Mouse (Mus musculus): Measurements from ENCODE around the gene Rps28. TPM values are rescaled to one million over a fixed set of nuclear protein-coding genes. Genes with fewer than 3 reads are reported as not detected.
"Not testable (repeated sequence)": the region's sequence is repeated elsewhere in the genome, so short reads cannot be mapped to it uniquely, and the experiment has no call there.

The Rps28 gene
- polyA plus RNA-seq, 1 experiment from 2014 or later: 407 TPM

DNA sequence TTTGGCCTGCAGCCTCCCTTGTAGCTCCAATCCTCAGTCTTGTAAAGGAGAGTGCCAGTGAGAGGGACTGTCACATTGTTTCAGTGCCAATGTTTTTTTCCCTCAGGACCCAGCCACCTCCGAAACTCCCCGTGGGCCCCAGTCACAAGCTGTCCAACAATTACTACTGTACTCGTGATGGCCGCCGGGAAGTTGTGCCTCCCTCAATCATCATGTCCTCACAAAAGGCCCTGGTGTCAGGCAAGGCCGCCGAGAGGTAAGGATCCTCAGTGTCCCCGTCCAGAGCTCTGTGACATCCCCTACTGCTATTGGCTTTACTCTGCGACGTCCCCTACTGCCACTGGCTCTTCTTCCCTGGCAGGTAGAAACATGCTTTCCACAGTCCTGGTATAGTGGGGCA is 5.2 kb upstream of the Rps28 start:
- peaks cover 20% of the 10 kb centered on the region for H3K36me3 ChIP-seq (ENCODE audit: control insufficient read depth, insufficient read depth, low read length)
- 94% methylated on average over 10 of the region's 10 CpGs for WGBS
- peaks cover 11% of the 10 kb centered on the region for H3K4me1 ChIP-seq (ENCODE audit: control insufficient read depth, insufficient read depth, low read length)

DNA sequence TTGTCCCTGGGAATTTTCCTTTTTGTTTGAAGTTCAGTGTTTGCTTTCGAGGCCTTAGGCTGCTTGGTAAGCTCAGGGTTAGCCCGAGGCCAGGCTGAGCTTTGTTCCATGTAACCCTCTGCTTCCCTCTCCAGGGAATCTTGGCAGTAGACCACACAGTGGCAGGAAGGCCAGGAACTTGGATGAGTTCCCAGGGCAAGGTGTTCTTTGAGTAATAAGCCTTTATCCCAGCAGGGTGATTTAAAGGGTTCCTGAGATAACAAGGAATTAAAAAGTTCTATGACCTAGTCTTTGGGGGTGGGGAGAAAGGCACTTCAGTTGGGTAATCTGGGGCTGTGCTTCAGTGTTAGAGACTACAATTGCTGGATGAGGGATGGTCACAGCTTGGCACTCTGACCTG is 4.5 kb upstream of the Rps28 start:
- H3K4me2 ChIP-seq (ENCODE audit: low read length): no peak overlapping the region
- no peak overlapping the region for H3K4me3 ChIP-seq (ENCODE audit: low read depth, low read length)
- H3K9ac ChIP-seq (ENCODE audit: low read depth, low read length): no peak overlapping the region
- H3K9me3 ChIP-seq (replicated peaks; ENCODE audit: control insufficient read depth, low read length, poor library complexity, severe bottlenecking): no peaks in the 10 kb centered on the region
- H3K4me1 ChIP-seq (ENCODE audit: control insufficient read depth, insufficient read depth, low read length): peaks cover 11% of the 10 kb centered on the region
- no peak overlapping the region for H3K27ac ChIP-seq (ENCODE audit: low read length)
- no peak for ATAC-seq
- H3K27me3 ChIP-seq (ENCODE audit: control insufficient read depth, insufficient read depth, low read depth, low read length): no peaks in the 10 kb centered on the region
- peaks cover 20% of the 10 kb centered on the region for H3K36me3 ChIP-seq (ENCODE audit: control insufficient read depth, insufficient read depth, low read length)
- WGBS: 45% methylated on average over 2 of the region's 2 CpGs

More for the DNA sequence above, 5.2 kb upstream of the Rps28 start:
- H3K27ac ChIP-seq (ENCODE audit: low read length): no peak overlapping the region
- H3K4me2 ChIP-seq (ENCODE audit: low read length): no peak overlapping the region
- no peak overlapping the region for H3K9ac ChIP-seq (ENCODE audit: low read depth, low read length)
- no peaks in the 10 kb centered on the region for H3K9me3 ChIP-seq (replicated peaks; ENCODE audit: control insufficient read depth, low read length, poor library complexity, severe bottlenecking)
- no peak for ATAC-seq
- H3K27me3 ChIP-seq (ENCODE audit: control insufficient read depth, insufficient read depth, low read depth, low read length): no peaks in the 10 kb centered on the region
- no peak overlapping the region for H3K4me3 ChIP-seq (ENCODE audit: low read depth, low read length)

DNA sequence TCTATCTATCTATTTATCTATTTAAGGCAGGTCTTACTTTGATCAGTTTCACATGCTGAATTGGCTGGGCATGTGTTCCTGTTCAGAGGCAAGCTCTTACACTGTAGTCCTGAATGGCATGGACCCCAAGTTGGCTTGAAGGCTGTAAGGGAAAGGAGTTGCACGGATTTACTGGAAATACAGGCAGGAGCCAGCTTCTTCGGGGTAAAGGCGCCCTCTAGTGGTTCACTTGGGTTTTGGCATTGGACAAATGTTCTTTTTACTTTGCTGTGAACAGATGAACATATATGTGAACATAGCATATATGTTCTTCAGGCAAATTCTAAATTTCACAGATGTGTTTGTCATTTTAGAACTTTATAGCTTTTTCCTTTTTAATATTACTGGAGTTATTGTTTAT is 2.5 kb upstream of the Rps28 start:
- ATAC-seq: no peak
- Histone ChIP-seq H3K4me1 (ENCODE audit: control insufficient read depth, insufficient read depth, low read length) (peaks cover 27% of the 10 kb centered on the region), H3K27me3 (ENCODE audit: control insufficient read depth, insufficient read depth, low read depth, low read length) (no peaks in the 10 kb centered on the region), H3K9ac (ENCODE audit: low read depth, low read length) (no peak overlapping the region), H3K9me3 (replicated peaks; ENCODE audit: control insufficient read depth, low read length, poor library complexity, severe bottlenecking) (no peaks in the 10 kb centered on the region), H3K36me3 (ENCODE audit: control insufficient read depth, insufficient read depth, low read length) (peaks cover 18% of the 10 kb centered on the region), H3K27ac (ENCODE audit: low read length) (no peak overlapping the region), H3K4me2 (ENCODE audit: low read length) (no peak overlapping the region), H3K4me3 (ENCODE audit: low read depth, low read length) (no peak overlapping the region)
- under 1% methylated on average over 3 of the region's 3 CpGs for WGBS

DNA sequence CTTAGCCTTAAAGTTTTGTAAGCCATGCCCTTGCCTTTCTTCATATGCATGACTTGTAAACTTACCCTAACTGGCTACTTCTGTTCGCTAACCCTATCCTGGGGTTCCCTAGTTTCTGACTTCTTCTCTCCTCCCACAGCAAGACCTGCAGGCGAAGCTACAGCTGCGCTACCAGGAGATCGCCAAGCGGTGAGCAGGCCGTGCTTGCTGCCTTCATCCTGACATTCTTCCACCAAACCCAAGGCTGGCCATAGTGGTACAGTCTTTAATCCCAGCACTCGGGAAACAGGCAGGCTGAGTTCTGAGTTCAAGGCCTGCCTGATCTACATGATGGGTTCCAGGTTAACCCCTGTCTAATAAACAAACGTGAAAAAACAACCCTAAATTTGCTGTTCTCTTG is 1.1 kb upstream of the Rps28 start:
- 88% methylated on average over 8 of the region's 8 CpGs for WGBS
- Histone ChIP-seq H3K4me2 (ENCODE audit: low read length) (peak overlapping the region; percentile 89), H3K27ac (ENCODE audit: low read length) (no peak overlapping the region), H3K4me3 (ENCODE audit: low read depth, low read length) (peak overlapping the region; percentile 80; the same call in 1 of the 2 replicates), H3K4me1 (ENCODE audit: control insufficient read depth, insufficient read depth, low read length) (peaks cover 30% of the 10 kb centered on the region), H3K9ac (ENCODE audit: low read depth, low read length) (no peak overlapping the region), H3K36me3 (ENCODE audit: control insufficient read depth, insufficient read depth, low read length) (peaks cover 21% of the 10 kb centered on the region; the same call in 1 of the 2 replicates), H3K27me3 (ENCODE audit: control insufficient read depth, insufficient read depth, low read depth, low read length) (no peaks in the 10 kb centered on the region), H3K9me3 (replicated peaks; ENCODE audit: control insufficient read depth, low read length, poor library complexity, severe bottlenecking) (no peaks in the 10 kb centered on the region)
- ATAC-seq: no peak

DNA sequence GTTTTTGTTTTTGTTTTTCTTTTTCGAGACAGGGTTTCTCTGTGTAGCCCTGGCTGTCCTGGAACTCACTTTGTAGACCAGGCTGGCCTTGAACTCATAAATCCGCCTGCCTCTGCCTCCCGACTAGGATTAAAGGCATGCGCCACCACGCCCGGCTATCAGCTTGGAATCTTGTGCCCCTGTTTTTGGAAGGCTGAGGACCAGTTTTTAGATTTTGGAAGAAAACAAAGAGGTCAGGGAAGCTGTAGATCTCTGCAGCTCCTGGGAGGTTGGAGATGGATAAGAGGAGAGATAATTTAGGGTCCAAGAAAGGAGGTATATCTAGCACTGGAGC is 602 bp upstream of the Rps28 start:
- not testable (repeated sequence) for ATAC-seq; H3K27me3 ChIP-seq (ENCODE audit: control insufficient read depth, insufficient read depth, low read depth, low read length); H3K9me3 ChIP-seq (replicated peaks; ENCODE audit: control insufficient read depth, low read length, poor library complexity, severe bottlenecking)
- H3K36me3 ChIP-seq (ENCODE audit: control insufficient read depth, insufficient read depth, low read length): peaks cover 18% of the 10 kb centered on the region; the same call in 1 of the 2 replicates
- WGBS: 8% methylated on average over 6 of the region's 6 CpGs
- H3K27ac ChIP-seq (ENCODE audit: low read length): peak overlapping the region; percentile 90
- H3K4me1 ChIP-seq (ENCODE audit: control insufficient read depth, insufficient read depth, low read length): peaks cover 30% of the 10 kb centered on the region
- H3K4me2 ChIP-seq (ENCODE audit: low read length): peak overlapping the region; percentile 89
- peak overlapping the region; percentile 83 for H3K9ac ChIP-seq (ENCODE audit: low read depth, low read length)
- peak overlapping the region; percentile 80 for H3K4me3 ChIP-seq (ENCODE audit: low read depth, low read length)

DNA sequence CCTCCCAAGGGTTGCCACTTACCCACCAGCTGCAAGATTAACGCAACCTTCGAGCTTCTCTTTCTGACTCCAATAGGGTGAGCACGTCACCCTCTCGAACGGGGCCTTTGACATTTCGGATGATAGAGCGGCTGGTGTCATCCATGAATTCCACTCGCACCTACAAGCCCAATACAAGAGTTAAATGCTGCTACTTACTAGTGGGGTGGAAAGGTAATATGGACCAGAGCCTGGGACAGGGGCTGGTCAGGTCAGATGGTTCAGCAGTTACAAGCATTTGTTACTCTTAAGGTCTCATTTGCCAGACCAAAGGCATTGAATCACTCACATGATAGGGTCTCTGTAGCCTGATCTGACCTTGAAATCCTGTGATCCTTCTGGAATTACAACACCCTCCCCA is 1.2 kb downstream of the Rps28 start:
- peak overlapping the region; percentile 80 for H3K4me3 ChIP-seq (ENCODE audit: low read depth, low read length)
- H3K27ac ChIP-seq (ENCODE audit: low read length); ATAC-seq; H3K27me3 ChIP-seq (ENCODE audit: control insufficient read depth, insufficient read depth, low read depth, low read length); H3K9me3 ChIP-seq (replicated peaks; ENCODE audit: control insufficient read depth, low read length, poor library complexity, severe bottlenecking): not testable (repeated sequence)
- H3K4me1 ChIP-seq (ENCODE audit: control insufficient read depth, insufficient read depth, low read length): peaks cover 37% of the 10 kb centered on the region
- H3K4me2 ChIP-seq (ENCODE audit: low read length): peak overlapping the region; percentile 76
- H3K36me3 ChIP-seq (ENCODE audit: control insufficient read depth, insufficient read depth, low read length): peaks cover 11% of the 10 kb centered on the region; the same call in 1 of the 2 replicates
- peak overlapping the region; percentile 81 for H3K9ac ChIP-seq (ENCODE audit: low read depth, low read length)
- 84% methylated on average over 8 of the region's 8 CpGs for WGBS

DNA sequence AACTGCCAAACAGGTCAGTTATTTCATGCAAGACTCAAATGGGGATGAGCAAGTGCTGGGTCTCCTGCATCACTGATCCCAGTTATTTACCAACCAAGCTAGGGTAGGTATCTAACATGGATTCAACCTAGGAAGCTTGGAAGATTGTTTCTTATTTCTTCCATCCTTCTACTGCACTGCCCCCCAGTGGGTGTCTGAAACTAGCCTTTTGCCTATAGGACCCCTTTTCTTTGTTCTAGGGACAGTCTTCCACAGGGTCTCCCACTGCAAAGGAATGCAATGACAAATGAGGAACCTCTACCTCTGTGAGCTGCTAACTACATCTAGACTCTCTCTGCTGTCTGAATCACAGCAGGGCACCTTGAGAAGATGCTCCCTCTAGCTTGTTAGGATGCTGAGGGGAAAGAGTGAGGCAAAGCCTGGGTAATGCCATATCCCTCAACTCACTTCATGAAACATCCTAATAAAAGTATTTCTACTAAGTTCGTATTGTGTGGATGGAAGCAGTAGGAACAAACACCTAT is 1.9 kb downstream of the Rps28 start:
- Histone ChIP-seq H3K9ac (ENCODE audit: low read depth, low read length) (no peak overlapping the region), H3K36me3 (ENCODE audit: control insufficient read depth, insufficient read depth, low read length) (peaks cover 11% of the 10 kb centered on the region; the same call in 1 of the 2 replicates), H3K27ac (ENCODE audit: low read length) (no peak overlapping the region), H3K27me3 (ENCODE audit: control insufficient read depth, insufficient read depth, low read depth, low read length) (no peaks in the 10 kb centered on the region), H3K4me1 (ENCODE audit: control insufficient read depth, insufficient read depth, low read length) (peaks cover 40% of the 10 kb centered on the region), H3K9me3 (replicated peaks; ENCODE audit: control insufficient read depth, low read length, poor library complexity, severe bottlenecking) (no peaks in the 10 kb centered on the region), H3K4me3 (ENCODE audit: low read depth, low read length) (no peak overlapping the region), H3K4me2 (ENCODE audit: low read length) (no peak overlapping the region)
- WGBS: 91% methylated on average over 1 of the region's 1 CpGs
- ATAC-seq: no peak

DNA sequence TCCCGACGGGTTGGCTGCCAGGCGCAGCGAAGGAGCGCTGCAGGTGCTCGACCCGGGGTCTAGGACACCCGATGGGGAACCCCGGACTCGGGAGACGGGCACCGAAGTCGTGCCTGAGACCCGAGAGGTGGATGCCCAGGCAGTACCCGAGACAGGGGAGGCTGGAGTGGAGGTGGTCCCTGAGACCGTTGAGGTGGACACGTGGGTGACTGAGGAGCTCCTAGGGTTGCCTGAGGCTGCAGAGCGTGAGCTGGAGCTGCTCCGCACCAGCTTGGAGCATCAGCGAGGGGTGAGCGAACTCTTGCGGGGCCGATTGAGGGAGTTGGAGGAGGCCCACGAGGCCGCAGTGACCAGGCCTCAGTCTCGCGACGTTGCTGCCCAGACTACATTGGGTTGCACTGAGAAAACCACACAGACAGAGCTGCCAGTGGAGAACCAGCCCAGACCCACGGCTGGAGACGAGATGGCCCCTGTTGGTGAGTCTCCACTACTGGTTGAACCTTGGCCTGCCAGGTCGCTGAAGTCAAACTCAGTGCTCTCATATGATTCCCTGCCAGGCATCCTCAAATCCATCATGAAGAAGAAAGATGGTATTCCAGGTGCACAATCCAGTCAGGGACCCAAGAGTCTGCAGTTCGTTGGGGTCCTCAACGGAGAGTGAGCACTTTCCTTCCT is 6.3 kb downstream of the Rps28 start:
- WGBS: 14% methylated on average over 33 of the region's 33 CpGs
- H3K36me3 ChIP-seq (ENCODE audit: control insufficient read depth, insufficient read depth, low read length): peaks cover 11% of the 10 kb centered on the region; the same call in 1 of the 2 replicates
- H3K4me3 ChIP-seq (ENCODE audit: low read depth, low read length): peak overlapping the region; percentile 50
- H3K9ac ChIP-seq (ENCODE audit: low read depth, low read length): peak overlapping the region; percentile 79
- peak; percentile 66 for ATAC-seq
- H3K4me2 ChIP-seq (ENCODE audit: low read length): peak overlapping the region; percentile 81
- peaks cover 29% of the 10 kb centered on the region for H3K4me1 ChIP-seq (ENCODE audit: control insufficient read depth, insufficient read depth, low read length)
- H3K9me3 ChIP-seq (replicated peaks; ENCODE audit: control insufficient read depth, low read length, poor library complexity, severe bottlenecking): no peaks in the 10 kb centered on the region
- H3K27me3 ChIP-seq (ENCODE audit: control insufficient read depth, insufficient read depth, low read depth, low read length): no peaks in the 10 kb centered on the region
- H3K27ac ChIP-seq (ENCODE audit: low read length): peak overlapping the region; percentile 86

DNA sequence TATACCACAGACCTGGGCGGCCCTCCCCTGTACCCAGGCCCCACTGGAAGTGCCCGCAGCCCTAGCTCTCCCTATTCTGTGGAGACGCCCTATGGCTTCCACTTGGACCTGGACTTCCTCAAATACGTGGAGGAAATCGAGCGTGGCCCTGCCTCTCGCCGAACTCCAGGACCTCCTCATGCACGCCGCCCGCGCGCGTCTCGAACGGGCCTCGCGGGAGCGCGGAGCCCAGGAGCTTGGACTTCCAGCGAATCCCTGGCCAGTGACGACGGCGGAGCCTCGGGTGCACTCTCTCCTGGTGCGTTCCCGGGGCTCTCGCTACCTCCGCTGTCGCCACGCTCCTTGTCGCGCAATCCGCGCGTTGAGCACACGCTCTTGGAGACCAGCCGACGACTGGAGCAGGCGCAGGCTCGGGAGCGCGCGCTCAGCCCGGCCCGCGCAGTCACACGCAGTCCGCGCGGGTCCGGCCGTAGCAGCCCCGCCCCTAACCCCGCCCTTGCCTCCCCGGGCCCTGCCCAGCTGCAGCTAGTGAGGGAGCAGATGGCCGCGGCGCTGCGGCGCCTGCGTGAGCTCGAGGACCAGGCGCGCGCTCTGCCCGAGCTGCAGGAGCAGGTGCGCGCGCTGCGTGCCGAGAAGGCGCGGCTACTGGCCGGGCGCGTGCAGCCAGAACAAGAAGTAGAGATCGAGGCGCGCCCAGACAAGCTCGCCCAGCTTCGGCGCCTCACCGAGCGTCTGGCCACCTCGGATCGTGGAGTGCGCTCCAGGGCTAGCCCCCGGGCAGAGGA is 7.0 kb downstream of the Rps28 start:
- Histone ChIP-seq H3K9ac (ENCODE audit: low read depth, low read length) (peak overlapping the region; percentile 79), H3K27ac (ENCODE audit: low read length) (peak overlapping the region; percentile 86), H3K36me3 (ENCODE audit: control insufficient read depth, insufficient read depth, low read length) (peaks cover 11% of the 10 kb centered on the region; the same call in 1 of the 2 replicates), H3K4me3 (ENCODE audit: low read depth, low read length) (peak overlapping the region; percentile 50), H3K9me3 (replicated peaks; ENCODE audit: control insufficient read depth, low read length, poor library complexity, severe bottlenecking) (no peaks in the 10 kb centered on the region), H3K27me3 (ENCODE audit: control insufficient read depth, insufficient read depth, low read depth, low read length) (no peaks in the 10 kb centered on the region), H3K4me1 (ENCODE audit: control insufficient read depth, insufficient read depth, low read length) (peaks cover 21% of the 10 kb centered on the region), H3K4me2 (ENCODE audit: low read length) (peak overlapping the region; percentile 81)
- peak; percentile 97 for ATAC-seq
- WGBS: under 1% methylated on average over 80 of the region's 89 CpGs
